Mouse (Mus musculus): ENCODE data around the gene Urod.

The Urod gene

DNA sequence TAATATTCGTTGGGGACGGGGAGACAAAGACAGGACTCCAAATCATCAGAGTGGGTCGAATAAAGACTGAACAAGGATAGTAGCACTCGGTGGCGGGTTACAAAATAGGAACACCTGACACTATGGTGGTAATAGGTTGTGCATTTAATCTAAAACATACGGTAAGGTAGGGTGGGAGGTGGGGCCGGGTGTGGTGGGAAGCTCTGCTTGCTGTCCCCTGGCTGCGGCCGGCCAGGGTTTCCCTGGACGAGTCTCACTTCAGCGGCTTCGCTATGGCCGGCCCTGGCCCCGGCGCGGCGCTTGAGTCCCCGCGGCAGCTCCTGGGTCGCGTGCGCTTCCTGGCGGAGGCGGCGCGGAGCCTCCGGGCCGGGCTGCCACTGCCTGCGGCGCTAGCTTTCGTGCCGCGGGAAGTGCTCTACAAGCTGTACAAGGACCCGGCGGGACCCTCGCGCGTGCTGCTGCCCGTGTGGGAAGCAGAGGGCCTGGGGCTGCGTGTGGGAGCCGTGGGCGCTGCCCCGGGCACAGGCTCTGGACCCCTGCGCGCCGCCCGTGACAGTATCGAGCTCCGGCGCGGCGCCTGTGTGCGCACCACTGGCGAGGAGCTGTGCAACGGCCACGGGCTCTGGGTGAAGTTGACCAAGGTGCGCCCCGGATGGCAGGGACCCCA, 1.1 kb upstream of the Urod start, which contains the start of gene Hectd3:
Hectd3 (plus strand) TSS at position 187 of the 667 bp plus-strand sequence.
- peak; percentile 41 to 47 for DNase-seq (ENCODE audit: low spot score in 2 of 2)

DNA sequence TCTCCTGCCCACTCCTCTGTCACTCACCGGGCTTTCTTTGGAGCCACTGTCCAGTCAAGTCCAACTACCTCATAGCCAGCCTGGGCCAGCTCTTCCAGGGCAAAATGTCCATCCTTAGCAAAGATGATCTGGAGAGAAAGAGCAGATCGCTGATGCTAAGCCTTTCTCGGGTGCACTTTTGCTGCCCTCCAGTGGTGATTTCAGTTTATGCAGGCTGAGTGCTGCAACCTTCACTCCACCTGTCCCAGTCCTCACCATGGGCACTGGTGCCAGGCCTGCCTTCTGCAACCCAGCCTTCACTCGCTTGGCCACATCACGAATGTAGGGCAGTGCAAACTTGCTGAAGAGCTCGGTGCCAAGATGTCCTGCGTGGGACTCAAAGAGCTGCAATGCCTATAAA, 2.8 kb downstream of the Urod start:
- peak; percentile 62 to 78 for DNase-seq (ENCODE audit: low spot score in 2 of 2)

DNA sequence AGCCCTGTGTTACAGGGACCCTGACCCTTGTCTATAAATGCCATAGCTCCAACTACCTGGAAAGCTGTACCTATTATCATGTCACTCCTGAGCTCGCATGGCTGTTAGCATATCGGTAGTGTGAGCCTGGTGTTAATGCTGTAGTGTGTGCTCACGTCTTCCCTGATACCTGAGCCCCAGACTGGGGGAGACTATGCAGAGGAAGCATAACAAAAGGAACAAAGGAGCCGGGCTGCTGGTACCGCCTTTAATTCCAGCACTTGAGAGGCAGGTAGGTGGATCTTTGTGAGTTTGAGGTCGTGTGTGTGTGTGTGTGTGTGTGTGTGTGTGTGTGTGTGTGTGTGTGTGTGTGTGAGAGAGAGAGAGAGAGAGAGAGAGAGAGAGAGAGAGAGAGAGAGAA, 4.5 kb downstream of the Urod start:
- DNase-seq (ENCODE audit: low spot score in 2 of 2), result no peak

DNA sequence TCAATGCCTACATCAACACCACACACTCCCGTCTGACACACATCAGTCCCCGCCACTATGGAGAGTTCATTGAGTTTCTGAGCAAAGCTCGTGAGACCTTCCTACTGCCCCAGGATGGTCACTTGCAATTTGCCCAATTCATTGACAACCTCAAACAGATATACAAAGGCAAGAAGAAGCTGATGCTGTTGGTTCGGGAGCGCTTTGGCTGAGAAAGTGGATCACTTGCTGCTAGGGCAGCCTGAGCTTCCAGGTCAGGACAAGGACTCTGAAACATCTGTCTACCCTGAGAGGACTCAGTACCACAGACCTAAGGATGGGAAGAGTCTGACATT, 7.1 kb downstream of the Urod start:
- DNase-seq (ENCODE audit: low spot score in 2 of 2), result no peak

GRCm38 (mm10) chr4:116986400-116987121, 7.7 kb downstream of the Urod start:
- DNase-seq (ENCODE audit: low spot score in 2 of 2), result peak; percentile 35 to 64

GRCm38 (mm10) chr4:116985681-116986080, 8.5 kb downstream of the Urod start:
- no peak for DNase-seq (ENCODE audit: low spot score in 2 of 2)

DNA sequence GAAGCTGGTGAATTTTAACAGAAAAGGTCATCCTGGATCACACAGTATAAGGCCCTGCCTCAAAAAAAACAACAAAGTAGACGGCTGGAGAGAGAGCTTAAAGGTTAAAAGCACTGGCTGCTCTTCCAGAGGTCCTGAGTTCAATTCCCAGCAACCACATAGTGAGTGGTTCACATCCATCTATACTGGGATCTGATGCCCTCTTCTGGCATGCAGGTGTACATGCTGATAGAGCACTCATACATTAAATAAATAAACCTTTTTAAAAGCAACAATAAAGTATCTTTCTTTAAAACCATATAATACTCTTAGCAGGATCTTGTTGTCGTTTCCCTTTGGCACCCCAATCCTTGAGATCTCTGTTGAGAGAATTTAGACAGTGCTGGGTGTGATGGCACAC, 17.7 kb downstream of the Urod start:
- DNase-seq (ENCODE audit: low spot score in 2 of 2), result no peak

- DNase-seq (ENCODE audit: low spot score in 2 of 2), result no peak
These were observed 39.3 kb downstream of the Urod start for GRCm38 (mm10) chr4:116954951-116955350.

- DNase-seq (ENCODE audit: low spot score in 2 of 2), result no peak
These were observed 42.6 kb downstream of the Urod start for GRCm38 (mm10) chr4:116951642-116952041.

- DNase-seq (ENCODE audit: low spot score in 2 of 2), result no peak
These were observed 50.2 kb downstream of the Urod start for GRCm38 (mm10) chr4:116944055-116944454.

GRCm38 (mm10) chr4:116942695-116943094, 51.5 kb downstream of the Urod start:
- no peak for DNase-seq (ENCODE audit: low spot score in 2 of 2)
